Mouse (Mus musculus): Measurements from ENCODE around the gene Slc25a34.
A peak's percentile ranks its signal among the peaks of the same experiment; 100 is the strongest.

Gene Slc25a34

DNA sequence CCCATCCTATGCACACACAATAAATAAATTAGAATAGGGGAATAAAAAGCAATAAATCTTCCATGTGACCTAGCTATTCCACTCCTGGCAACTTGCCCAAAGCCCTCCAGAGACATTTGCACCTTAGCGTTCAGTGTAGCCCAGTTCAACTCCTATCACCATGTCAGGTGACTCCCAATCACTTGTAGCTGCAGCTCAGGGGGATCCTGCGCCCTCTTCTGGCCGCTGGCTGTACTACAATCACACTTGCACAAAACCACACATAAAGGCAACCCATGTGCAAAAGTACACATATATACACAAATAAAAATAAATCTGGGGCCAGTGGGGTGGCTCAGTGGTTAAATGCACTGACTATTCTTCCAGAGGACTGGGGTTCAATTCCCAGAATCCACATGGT is 32.1 kb downstream of the Slc25a34 start:
- no peak for DNase-seq (ENCODE audit: low read depth, low spot score)

DNA sequence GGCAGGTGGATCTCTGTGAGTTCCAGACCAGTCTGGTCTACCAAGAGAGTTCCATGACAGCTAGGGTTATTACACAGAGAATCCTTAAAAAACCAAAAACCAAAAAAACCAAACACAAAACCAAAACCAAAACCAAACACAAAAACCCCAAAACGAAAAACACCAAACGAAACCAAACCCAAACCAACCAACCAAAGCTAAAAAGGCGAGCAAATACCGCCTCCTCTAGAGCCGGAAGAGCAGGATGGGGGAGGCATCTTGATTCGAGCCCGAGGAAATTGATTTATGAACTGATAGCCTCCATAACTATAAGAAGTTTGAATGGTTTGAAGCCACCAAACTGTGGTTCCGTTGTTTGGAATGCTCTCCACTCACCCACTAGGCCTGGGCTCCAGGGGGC is 39.7 kb downstream of the Slc25a34 start:
- DNase-seq (ENCODE audit: low read depth, low spot score), result no peak

DNA sequence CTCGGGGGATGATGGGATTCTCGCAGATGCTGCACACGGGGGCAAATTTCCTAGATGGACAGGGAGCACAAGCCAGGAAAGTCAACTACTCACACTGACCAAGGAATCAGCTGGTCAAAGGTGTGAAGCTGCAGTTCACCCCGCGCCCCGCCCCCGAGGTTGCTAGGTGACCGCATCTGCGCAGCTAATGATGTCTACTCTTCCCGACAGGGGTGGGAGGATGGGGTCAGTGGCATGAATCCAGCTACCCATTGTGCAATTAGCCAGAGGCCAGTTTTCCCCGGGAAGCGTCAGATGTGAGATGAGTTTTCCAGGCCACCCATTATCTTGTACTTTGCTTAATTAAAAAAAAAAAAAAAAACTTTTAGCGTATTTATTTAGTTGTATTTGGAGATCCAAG is 42.6 kb downstream of the Slc25a34 start:
- no peak for DNase-seq (ENCODE audit: low read depth, low spot score)

DNA sequence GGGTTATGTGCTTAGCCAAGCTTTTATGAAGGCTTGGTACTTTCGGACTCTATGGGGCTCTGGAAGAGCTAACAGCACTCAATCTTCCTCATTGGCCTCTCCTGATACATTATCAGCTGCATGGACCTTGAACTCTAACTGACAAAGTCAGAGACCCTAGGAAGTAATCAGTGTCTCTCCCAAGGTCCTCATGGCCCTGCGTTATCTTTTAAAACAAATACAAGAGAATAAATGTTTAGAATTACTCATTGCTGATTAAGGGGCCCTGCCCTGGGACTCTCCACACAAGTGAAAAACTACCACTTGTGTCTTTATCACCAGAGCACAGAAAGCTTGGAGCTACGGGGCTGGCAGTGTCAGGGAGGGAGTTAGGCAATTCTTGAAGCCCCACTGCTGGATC is 44.8 kb downstream of the Slc25a34 start:
- no peak for DNase-seq (ENCODE audit: low read depth, low spot score)

DNA sequence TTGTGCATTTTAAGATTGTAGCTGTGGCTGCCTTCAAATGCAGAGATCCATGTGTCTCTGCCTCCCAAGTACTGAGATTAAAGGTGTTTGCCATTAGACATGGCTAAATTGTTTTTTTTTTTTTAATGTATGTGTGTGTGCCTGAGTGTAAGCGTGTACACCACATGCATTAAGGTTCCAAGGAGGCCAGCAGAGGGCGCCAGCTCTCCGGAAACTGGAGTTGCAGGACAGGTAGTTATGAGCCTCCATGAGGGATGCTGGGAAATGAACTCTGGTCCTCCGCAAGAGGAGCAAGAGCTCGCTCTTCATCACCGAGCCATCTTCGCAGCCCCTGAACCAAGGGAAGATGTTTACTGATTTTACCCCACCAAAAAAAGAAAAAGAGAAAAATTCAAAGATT is 46.7 kb downstream of the Slc25a34 start:
- DNase-seq (ENCODE audit: low read depth, low spot score), result no peak

DNA sequence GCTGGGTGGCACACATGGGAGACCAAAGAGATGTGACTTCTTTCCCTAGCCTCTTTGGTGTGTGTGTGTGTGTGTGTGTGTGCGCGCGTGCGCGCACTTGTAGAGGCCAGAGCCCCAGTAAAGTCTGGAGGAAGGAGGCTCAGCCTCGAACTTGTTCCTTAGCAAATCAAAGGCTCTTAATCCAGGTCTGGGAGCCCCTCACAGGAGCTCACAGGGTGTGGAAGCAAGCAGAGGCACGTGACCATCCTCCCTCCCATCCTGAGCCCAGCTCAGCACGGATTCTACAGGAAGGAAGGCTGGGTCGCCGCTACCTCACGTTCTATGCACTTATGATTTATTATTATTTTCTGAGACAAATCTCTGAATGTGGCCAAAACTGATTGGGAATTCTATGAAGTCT is 47.2 kb downstream of the Slc25a34 start:
- DNase-seq (ENCODE audit: low read depth, low spot score), result no peak

DNA sequence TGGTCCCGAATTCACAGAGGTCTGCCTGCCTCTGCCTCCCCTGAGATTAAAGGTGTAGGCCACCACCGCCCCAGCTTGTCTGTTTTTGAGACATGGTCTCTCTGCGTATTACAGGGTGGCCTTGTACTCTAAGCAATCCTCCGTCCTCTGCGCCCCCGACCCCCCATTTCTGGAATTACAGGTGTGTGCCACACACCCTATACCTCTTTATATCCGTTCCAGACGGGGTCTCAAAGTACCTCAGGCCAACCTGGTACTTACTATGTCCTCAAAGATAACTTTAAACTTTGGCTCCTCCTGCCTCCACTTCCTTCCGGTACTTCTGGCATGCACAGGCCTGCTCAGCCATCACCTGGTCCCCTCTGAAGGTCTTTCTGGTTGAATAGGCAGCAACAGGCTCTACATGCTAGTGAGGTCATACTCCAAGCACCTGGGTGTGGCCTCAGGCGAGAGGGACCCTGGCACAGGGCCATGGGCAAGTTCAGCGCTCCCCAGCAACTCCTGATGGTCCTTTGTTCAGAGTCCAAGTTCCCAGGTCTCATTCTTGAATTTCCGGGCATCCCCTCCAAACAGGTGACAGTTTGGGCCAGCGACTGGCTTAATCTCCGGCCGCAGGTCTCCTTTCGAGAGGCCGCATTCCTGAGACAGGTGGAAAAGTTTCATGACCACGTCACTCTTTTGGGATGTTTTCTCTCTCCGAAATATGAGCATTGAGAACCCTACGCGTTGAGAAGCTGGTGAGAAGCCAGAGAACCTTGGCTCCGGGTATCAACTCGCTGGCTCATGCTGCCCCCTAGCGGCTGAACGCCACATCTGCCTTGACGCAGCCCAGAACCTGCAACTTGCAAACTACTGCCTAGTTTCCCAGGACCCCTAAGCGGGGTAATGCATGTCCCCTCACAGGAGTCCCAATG is 48.6 kb downstream of the Slc25a34 start:
- peak; percentile 87 for DNase-seq (ENCODE audit: low read depth, low spot score)

DNA sequence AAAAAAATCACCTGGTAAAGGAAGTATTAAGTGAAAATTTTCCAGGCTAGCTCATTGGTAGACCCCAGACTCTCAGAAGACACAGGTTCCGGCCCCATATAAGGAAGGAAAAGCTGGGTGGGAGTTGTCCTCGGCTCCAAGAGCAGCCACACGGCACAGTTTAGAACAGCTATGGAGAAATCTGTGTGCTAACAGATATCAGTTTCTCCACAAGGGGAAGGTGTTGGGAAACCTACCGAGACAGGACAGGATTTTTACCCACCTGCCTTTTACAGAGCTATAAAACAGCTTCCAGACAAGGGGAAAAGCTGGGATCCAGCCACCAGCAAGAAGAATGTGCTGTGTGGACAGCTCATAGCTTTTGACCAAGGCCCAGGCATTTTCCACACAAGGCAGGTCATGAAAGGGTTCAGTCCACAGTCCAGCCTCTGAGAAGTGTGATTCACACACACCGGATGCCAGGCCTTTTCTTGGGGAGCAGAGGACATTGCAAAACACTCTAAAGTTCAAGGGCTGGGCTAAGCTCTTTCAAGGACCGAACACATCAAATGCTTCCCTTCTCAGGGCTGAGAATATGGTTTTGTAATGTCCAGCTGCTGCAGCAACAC is 50.2 kb downstream of the Slc25a34 start:
- DNase-seq (ENCODE audit: low read depth, low spot score), result no peak

DNA sequence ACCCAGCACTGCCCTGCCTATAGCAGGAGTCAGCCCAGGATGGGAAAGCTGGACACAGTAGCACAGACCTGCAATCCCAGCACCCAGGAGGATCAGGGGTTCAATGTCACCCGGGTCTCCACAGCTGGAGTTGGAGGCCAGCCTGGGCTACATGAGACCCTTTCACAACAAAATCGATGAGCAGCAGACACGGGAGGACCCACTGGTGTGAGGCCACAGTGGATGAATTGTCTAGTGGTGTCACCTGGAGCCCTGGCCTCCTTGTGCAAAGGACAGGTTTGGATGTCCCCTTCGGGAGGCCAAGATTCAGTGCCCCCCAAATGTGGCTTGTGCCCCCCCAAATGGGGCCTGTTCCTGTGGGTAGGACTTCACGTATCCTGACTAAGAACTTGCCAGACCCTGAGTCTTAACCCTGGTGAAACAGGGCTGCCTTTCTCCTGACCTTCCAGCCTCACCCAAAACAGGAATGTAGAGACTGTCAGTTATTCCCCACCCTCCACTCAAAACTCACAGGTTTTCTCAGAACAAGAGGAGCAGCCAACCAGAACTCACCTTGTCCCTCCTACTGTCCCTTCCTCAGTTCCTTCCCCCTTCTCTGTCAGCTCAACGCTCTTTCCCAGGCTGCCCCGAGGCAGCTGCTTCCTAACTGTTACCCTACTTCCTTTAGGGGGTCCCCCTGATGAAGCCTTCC is 50.8 kb downstream of the Slc25a34 start:
- no peak for DNase-seq (ENCODE audit: low read depth, low spot score)

DNA sequence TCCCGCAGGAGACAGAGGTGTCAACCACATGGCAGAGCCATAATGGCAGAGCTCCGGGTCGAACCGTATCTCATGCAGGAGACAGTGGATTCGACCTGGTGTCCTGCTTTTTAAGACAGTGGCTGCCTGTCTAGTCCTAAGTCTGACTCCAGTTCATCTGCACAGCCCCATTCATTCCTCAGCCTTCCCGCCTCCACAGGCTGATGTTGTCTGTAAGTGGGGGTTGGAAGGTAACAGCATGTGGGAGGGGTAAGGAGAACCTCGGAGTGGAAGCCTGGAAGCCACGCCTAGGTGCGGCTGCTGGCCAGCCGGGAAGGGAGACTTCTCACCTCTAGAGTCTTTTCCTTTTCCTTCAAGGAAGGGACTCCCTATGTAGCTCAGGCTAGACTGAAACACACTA is 51.7 kb downstream of the Slc25a34 start:
- DNase-seq (ENCODE audit: low read depth, low spot score), result no peak

DNA sequence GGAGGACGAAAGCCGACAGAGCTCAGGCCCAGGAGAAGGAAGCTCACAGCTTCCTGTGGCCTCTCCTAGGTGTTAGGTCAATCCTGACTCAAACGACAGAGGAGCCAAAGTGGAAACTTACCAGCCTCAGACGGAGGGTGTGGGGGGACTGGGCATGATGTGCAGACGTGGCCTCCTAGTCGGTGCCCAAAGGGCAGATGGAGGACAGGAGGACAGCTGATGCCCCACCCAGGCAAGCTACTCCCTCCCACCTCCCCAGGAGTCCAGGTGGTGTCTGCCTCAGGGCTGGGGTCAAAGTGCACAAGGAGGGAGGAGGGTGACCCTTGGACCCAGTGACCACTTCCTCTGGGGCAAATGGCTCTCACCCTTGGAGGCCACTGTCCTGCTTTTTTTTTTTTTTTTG is 52.3 kb downstream of the Slc25a34 start:
- no peak for DNase-seq (ENCODE audit: low read depth, low spot score)

DNA sequence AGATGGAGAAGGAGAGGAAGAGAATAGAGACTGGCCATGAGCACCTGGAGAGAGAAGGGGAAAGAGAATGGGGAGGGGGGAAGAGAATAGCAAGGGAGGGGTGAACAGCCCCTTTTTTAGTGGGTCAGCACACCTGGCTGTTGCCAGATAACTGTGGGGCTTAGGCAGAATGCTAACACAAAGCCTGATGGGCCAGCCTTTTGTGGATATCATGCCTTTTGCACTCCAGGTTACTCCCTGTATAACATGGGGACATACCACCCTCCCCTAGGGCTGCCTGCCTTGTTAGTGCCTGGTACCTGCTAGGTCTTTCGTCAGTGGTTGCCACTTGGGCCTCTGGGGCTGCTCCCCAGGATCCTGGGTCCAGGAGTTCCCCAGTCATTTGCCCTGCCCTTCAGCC is 52.8 kb downstream of the Slc25a34 start:
- no peak for DNase-seq (ENCODE audit: low read depth, low spot score)

DNA sequence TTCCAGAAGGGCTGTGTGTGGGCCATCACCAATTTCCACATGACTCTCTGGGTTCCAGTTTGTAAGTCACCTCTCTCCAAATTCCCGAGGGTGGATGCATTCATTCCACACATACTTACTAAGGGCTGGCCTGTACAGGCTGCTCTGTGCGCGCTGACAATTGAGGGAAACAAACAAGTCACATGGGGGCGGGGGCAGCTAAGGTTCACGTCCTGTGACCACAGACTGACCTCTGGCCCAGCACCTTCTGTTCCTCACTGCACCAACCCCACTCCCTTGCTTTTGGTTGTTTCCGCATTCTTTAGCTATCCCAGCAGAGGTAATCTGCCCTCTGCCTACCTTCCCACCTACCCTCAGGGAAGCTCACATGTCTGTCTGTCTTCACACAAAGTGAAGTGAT is 53.6 kb downstream of the Slc25a34 start:
- no peak for DNase-seq (ENCODE audit: low read depth, low spot score)

DNA sequence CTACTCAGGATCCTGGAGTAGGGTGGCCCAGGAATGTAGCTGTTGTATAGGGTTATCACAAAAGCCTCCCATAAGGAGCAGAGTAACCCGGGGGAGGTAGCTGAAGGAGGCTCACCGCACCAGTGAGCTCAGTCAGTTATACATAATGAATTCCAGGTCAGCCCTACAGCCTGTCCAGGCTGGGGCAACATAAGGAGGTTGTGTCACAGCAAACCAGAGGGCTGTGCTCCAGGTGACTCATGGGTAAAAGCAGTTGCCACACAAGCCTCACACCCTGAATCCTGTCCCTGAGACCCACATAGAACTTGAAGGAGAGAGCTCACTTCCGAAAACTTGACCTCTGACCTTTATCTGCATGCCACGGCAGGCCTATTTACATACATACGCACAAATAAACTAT is 54.7 kb downstream of the Slc25a34 start:
- no peak for DNase-seq (ENCODE audit: low read depth, low spot score)

Data from brain, adult 2 months (tissue).